ENCODE assay signal across 10 mouse cellular contexts in genomic region chr8:119035126-119035525, GRCm38 (mm10).
DNase-seq lines count a peak whose midpoint lies in the region; ATAC-seq lines count a peak whose summit lies in the region.
"Had no signal": no experiment of that assay in that cellular context is flagged by ENCODE, and none has a peak within 500 bp of the region (broad histone marks: within the 10 kb centered on the region; RNA-seq: fewer than 3 reads in every experiment).

No protein-coding gene starts in this region.

- 0 out of 2 replicates have a peak, but pooled peaks have one; percentile 43 for ATAC-seq in forebrain, embryonic 16.5 days
- ATAC-seq in forebrain, embryonic 11.5 days (replicated peaks; ENCODE audit: low FRiP score), result no peak
- ATAC-seq in kidney, embryonic 15.5 days (replicated peaks; ENCODE audit: low FRiP score), result no peak
- ATAC-seq in granulocyte monocyte progenitor cell, adult 5-6 weeks (replicated peaks; ENCODE audit: poor library complexity, severe bottlenecking), result no peak
- ATAC-seq: inflammation-experienced regulatory T-cells, adult 6 months had no signal

- WGBS in forebrain, embryonic 16.5 days, result 57% methylated on average over 7 of the region's 7 CpGs
- WGBS in forebrain, embryonic 11.5 days, result 91% methylated on average over 7 of the region's 7 CpGs
- 85% methylated on average over 7 of the region's 7 CpGs for WGBS in kidney, embryonic 15.5 days

- no peaks in the 10 kb centered on the region for H3K9me3 ChIP-seq in forebrain, embryonic 16.5 days (ENCODE audit: control insufficient read depth, low read length)
- H3K9me3 ChIP-seq in forebrain, embryonic 11.5 days (ENCODE audit: control insufficient read depth, low read length), result no peaks in the 10 kb centered on the region
- no peaks in the 10 kb centered on the region for H3K9me3 ChIP-seq in kidney, embryonic 15.5 days (replicated peaks)
- H3K9me3 ChIP-seq: heart, embryonic 10.5 days had no signal

- no peaks in the 10 kb centered on the region; the same call in 1 of the 2 replicates for H3K4me1 ChIP-seq in forebrain, embryonic 16.5 days (replicated peaks; ENCODE audit: control insufficient read depth, insufficient read depth, low read length)
- H3K4me1 ChIP-seq in forebrain, embryonic 11.5 days (replicated peaks; ENCODE audit: control insufficient read depth, insufficient read depth, low read length), result no peaks in the 10 kb centered on the region
- H3K4me1 ChIP-seq in kidney, embryonic 15.5 days, result no peaks in the 10 kb centered on the region
- H3K4me1 ChIP-seq: heart, embryonic 10.5 days had no signal

- DNase-seq in forebrain, embryonic 11.5 days (ENCODE audit: low spot score), result no peak
- peak; percentile 88 for DNase-seq in cerebellum, adult 8-10 months
- DNase-seq in layer of hippocampus, adult 9-10 months (ENCODE audit: low spot score), result peak; percentile 67
- peak; percentile 47 to 72 for DNase-seq in right cerebral cortex, adult 2 months (ENCODE audit: low spot score in 2 of 2)
- DNase-seq in heart, adult 11 months, result no peak

- H3K27me3 ChIP-seq in forebrain, embryonic 16.5 days (replicated peaks; ENCODE audit: control insufficient read depth, insufficient read depth, low read length), result no peaks in the 10 kb centered on the region
- H3K27me3 ChIP-seq in forebrain, embryonic 11.5 days (ENCODE audit: control insufficient read depth, insufficient read depth, low read length), result no peaks in the 10 kb centered on the region
- H3K27me3 ChIP-seq in kidney, embryonic 15.5 days, result no peaks in the 10 kb centered on the region

- H3K27ac ChIP-seq in forebrain, embryonic 16.5 days (ENCODE audit: low read length), result no peak overlapping the region
- no peak overlapping the region for H3K27ac ChIP-seq in forebrain, embryonic 11.5 days (ENCODE audit: low read depth, low read length)
- H3K27ac ChIP-seq in kidney, embryonic 15.5 days, result no peak overlapping the region
- H3K27ac ChIP-seq: heart, embryonic 10.5 days had no signal

- H3K4me2 ChIP-seq in forebrain, embryonic 16.5 days (ENCODE audit: low read length), result no peak overlapping the region
- no peak overlapping the region for H3K4me2 ChIP-seq in forebrain, embryonic 11.5 days (ENCODE audit: low read depth, low read length, severe bottlenecking)
- no peak overlapping the region for H3K4me2 ChIP-seq in kidney, embryonic 15.5 days

- H3K9ac ChIP-seq in forebrain, embryonic 16.5 days (replicated peaks; ENCODE audit: low read depth, low read length), result no peak overlapping the region
- H3K9ac ChIP-seq in forebrain, embryonic 11.5 days (ENCODE audit: low read length), result no peak overlapping the region
- H3K9ac ChIP-seq in kidney, embryonic 15.5 days, result no peak overlapping the region

- H3K4me3 ChIP-seq in forebrain, embryonic 16.5 days (replicated peaks; ENCODE audit: low read length), result no peak overlapping the region
- no peak overlapping the region for H3K4me3 ChIP-seq in forebrain, embryonic 11.5 days (ENCODE audit: low read depth, low read length)
- no peak overlapping the region for H3K4me3 ChIP-seq in kidney, embryonic 15.5 days (replicated peaks)
- H3K4me3 ChIP-seq: heart, embryonic 10.5 days had no signal

- no peaks in the 10 kb centered on the region for H3K36me3 ChIP-seq in forebrain, embryonic 16.5 days (ENCODE audit: control insufficient read depth, insufficient read depth)
- no peaks in the 10 kb centered on the region for H3K36me3 ChIP-seq in forebrain, embryonic 11.5 days (ENCODE audit: control insufficient read depth, insufficient read depth, low read length)
- no peaks in the 10 kb centered on the region for H3K36me3 ChIP-seq in kidney, embryonic 15.5 days
- H3K36me3 ChIP-seq: heart, embryonic 10.5 days had no signal

Comparison
In these comparisons a context has a peak if more than half of its experiments do, and no peak if none do; other contexts are left out.
1. DNase-seq: peak in cerebellum, adult 8-10 months (single experiment), layer of hippocampus, adult 9-10 months (single experiment) and right cerebral cortex, adult 2 months (2 of 2); none in forebrain, embryonic 11.5 days (single experiment) and heart, adult 11 months (single experiment).